In the genomic region with DNA sequence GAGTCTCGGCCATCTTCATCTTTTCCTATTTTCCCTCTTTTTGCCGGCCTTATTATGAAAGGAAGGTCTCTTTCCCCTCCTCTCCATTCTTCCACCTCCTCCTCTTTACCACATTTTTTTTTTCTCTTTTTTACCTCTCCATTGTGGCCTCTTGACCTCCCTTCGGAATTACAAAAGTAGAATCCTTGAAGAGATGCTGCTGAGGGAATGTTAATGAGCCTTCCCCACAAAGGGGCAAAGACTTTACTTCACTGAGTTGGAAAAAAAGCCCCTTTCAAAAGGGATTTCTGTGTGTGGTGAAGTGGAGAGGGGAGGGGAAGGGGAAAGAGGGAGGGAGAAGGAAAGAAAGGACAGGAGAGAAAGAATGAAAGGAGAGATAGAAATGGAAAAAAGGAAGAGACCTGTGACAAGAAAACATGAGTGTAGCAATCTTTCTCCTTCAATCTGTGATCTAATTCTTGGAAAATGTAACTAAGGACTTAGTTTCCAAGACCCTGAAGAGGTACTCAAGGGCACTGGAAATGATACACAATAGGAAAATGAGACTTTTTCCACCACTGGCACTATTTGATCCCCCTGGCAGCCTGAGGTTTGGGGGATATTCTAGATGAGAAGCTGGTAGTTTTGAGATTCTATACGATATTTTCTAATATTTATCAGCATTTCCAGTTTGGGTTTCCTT, we compare ENCODE assay signal across 18 mouse cellular contexts. TPM values are rescaled to one million over a fixed set of nuclear protein-coding genes. Genes with fewer than 3 reads are reported as not detected.
DNase-seq lines count a peak whose midpoint lies in the region; ATAC-seq and TF ChIP-seq lines count a peak whose summit lies in the region.
"Had no signal": no experiment of that assay in that cellular context is flagged by ENCODE, and none has a peak within 500 bp of the region (broad histone marks: within the 10 kb centered on the region; RNA-seq: fewer than 3 reads in every experiment).

No protein-coding gene starts in this region.

- H3K9ac ChIP-seq in forebrain, postnatal 0 days, result no peak overlapping the region
- no peak overlapping the region; the same call in 1 of the 2 replicates for H3K9ac ChIP-seq in forebrain, embryonic 13.5 days

- H3K4me1 ChIP-seq in forebrain, embryonic 10.5 days, result peaks cover 60% of the 10 kb centered on the region
- H3K4me1 ChIP-seq in forebrain, postnatal 0 days (ENCODE audit: insufficient read depth), result no peaks in the 10 kb centered on the region; the same call in 1 of the 2 replicates
- peaks cover 48% of the 10 kb centered on the region for H3K4me1 ChIP-seq in forebrain, embryonic 13.5 days
- H3K4me1 ChIP-seq in midbrain, embryonic 10.5 days, result peaks cover 59% of the 10 kb centered on the region

- intact Hi-C loops in left cerebral cortex, postnatal 4 days (cut with DNase I), result no loop called here

- TF ChIP-seq CTCF in forebrain, postnatal 0 days (IDR thresholded peaks at IDR 0.05; ENCODE audit: low read depth), result no peak

- H3K36me3 ChIP-seq in forebrain, embryonic 10.5 days (replicated peaks), result no peaks in the 10 kb centered on the region
- no peaks in the 10 kb centered on the region for H3K36me3 ChIP-seq in forebrain, postnatal 0 days (ENCODE audit: insufficient read depth)
- no peaks in the 10 kb centered on the region for H3K36me3 ChIP-seq in forebrain, embryonic 13.5 days (ENCODE audit: poor library complexity, severe bottlenecking)
- H3K36me3 ChIP-seq in midbrain, embryonic 10.5 days, result no peaks in the 10 kb centered on the region

- peak overlapping the region; percentile 31 for H3K4me3 ChIP-seq in forebrain, embryonic 10.5 days
- no peak overlapping the region for H3K4me3 ChIP-seq in forebrain, postnatal 0 days (ENCODE audit: low read depth, low read length)
- no peak overlapping the region for H3K4me3 ChIP-seq in forebrain, embryonic 13.5 days
- H3K4me3 ChIP-seq in midbrain, embryonic 10.5 days, result peak overlapping the region; percentile 28

- no peak overlapping the region for H3K4me2 ChIP-seq in forebrain, postnatal 0 days (ENCODE audit: low read depth)
- H3K4me2 ChIP-seq in forebrain, embryonic 13.5 days, result peak overlapping the region; percentile 32

- H3K27ac ChIP-seq in forebrain, embryonic 10.5 days, result peak overlapping the region; percentile 97
- H3K27ac ChIP-seq in forebrain, postnatal 0 days (ENCODE audit: low read depth, low read length), result no peak overlapping the region
- H3K27ac ChIP-seq in forebrain, embryonic 13.5 days, result peak overlapping the region; percentile 65
- peak overlapping the region; percentile 97 for H3K27ac ChIP-seq in midbrain, embryonic 10.5 days (replicated peaks)

- H3K9me3 ChIP-seq in forebrain, embryonic 10.5 days, result no peaks in the 10 kb centered on the region
- no peaks in the 10 kb centered on the region for H3K9me3 ChIP-seq in forebrain, postnatal 0 days (ENCODE audit: low read length)
- H3K9me3 ChIP-seq in forebrain, embryonic 13.5 days (replicated peaks), result no peaks in the 10 kb centered on the region
- no peaks in the 10 kb centered on the region for H3K9me3 ChIP-seq in midbrain, embryonic 10.5 days (replicated peaks)

- no peak for DNase-seq in forebrain, embryonic 10.5 days (ENCODE audit: extremely low spot score, low spot score)
- DNase-seq in forebrain, postnatal 0 days, result no peak
- no peak for DNase-seq in midbrain, embryonic 10.5 days (ENCODE audit: low spot score)
- peak; percentile 33 for DNase-seq in retina, embryonic 14.5 days (ENCODE audit: low spot score)
- no peak for DNase-seq in gastrocnemius, postnatal 25 days
- DNase-seq in right cerebral cortex, postnatal 10 days (ENCODE audit: low spot score in 2 of 2), result no peak
- DNase-seq in left cerebral cortex, postnatal 4 days, result no peak
- DNase-seq: adrenal gland, postnatal 36 days; cerebellum, adult 11 months; heart, postnatal 14 days; kidney, adult 11 months; kidney, postnatal 4 days had no signal

- peaks cover 4% of the 10 kb centered on the region for H3K27me3 ChIP-seq in forebrain, embryonic 10.5 days (ENCODE audit: poor library complexity, severe bottlenecking)
- H3K27me3 ChIP-seq in forebrain, postnatal 0 days (ENCODE audit: insufficient read depth, low read length), result peaks cover 9% of the 10 kb centered on the region; the same call in 1 of the 2 replicates
- no peaks in the 10 kb centered on the region for H3K27me3 ChIP-seq in forebrain, embryonic 13.5 days
- H3K27me3 ChIP-seq in midbrain, embryonic 10.5 days (ENCODE audit: low read depth, poor library complexity, severe bottlenecking), result no peaks in the 10 kb centered on the region

- 6% methylated on average over 4 of the region's 4 CpGs for WGBS in forebrain, embryonic 10.5 days
- WGBS in forebrain, postnatal 0 days, result 8% methylated on average over 4 of the region's 4 CpGs
- WGBS in forebrain, embryonic 13.5 days, result 4% methylated on average over 4 of the region's 4 CpGs
- WGBS in midbrain, embryonic 10.5 days, result 5% methylated on average over 4 of the region's 4 CpGs

- ATAC-seq in forebrain, postnatal 0 days, result no peak
- ATAC-seq in forebrain, embryonic 13.5 days, result no peak

RNA-seq across cellular contexts. Expression of a gene that starts 2.6 kb away (rescaled TPM):
- 73.2 and 82.1 TPM in 2 replicates for polyA plus RNA-seq in forebrain, embryonic 10.5 days (2016; fragmentation: Nextera tagmentation; extraction: Ambion mirVana)
- total RNA-seq in forebrain, postnatal 0 days (2014; rRNA removed), result 51.2 and 71.7 TPM in 2 replicates
- polyA plus RNA-seq in forebrain, postnatal 0 days (2015; fragmentation: Nextera tagmentation; extraction: Ambion mirVana), result 23.0 and 29.2 TPM in 2 replicates
- 38.2 and 47.4 TPM in 2 replicates for polyA plus RNA-seq in forebrain, embryonic 13.5 days (2015; fragmentation: Nextera tagmentation; extraction: Ambion mirVana)
- 82.4 and 90.2 TPM in 2 replicates for polyA plus RNA-seq in midbrain, embryonic 10.5 days (2016; fragmentation: Nextera tagmentation; extraction: Ambion mirVana)
- 1 to 10 TPM in 1 of 2 experiments, under 1 TPM in 1; 0.87 to 1.1 TPM for total RNA-seq in gastrocnemius, postnatal 25 days (2021)
- total RNA-seq in left cerebral cortex, postnatal 4 days (2021), result 10 to 100 TPM; 45.9 to 48.7 TPM

RNA-seq across cellular contexts. Expression of a gene that starts 25.0 kb away (rescaled TPM):
- polyA plus RNA-seq in forebrain, embryonic 10.5 days (2016; fragmentation: Nextera tagmentation; extraction: Ambion mirVana), result not detected in 2 replicates
- not detected in 2 replicates for total RNA-seq in forebrain, postnatal 0 days (2014; rRNA removed)
- polyA plus RNA-seq in forebrain, postnatal 0 days (2015; fragmentation: Nextera tagmentation; extraction: Ambion mirVana), result not detected in 2 replicates
- polyA plus RNA-seq in forebrain, embryonic 13.5 days (2015; fragmentation: Nextera tagmentation; extraction: Ambion mirVana), result not detected in 2 replicates
- polyA plus RNA-seq in midbrain, embryonic 10.5 days (2016; fragmentation: Nextera tagmentation; extraction: Ambion mirVana), result not detected in 2 replicates
- total RNA-seq in gastrocnemius, postnatal 25 days (2021), result not detected
- not detected for total RNA-seq in left cerebral cortex, postnatal 4 days (2021)
- total RNA-seq: adrenal gland, postnatal 36 days; granulocyte monocyte progenitor cell, adult 5-6 weeks; heart, postnatal 14 days; left cerebral cortex, adult 8-10 months; liver, adult 2 months had no signal
- polyA plus RNA-seq: liver, adult 2 months; lung, embryonic 16.5 days; spleen, adult 2 months had no signal

RNA-seq across cellular contexts. Expression of a gene that starts 26.3 kb away (rescaled TPM):
- polyA plus RNA-seq in forebrain, embryonic 10.5 days (2016; fragmentation: Nextera tagmentation; extraction: Ambion mirVana), result 64.4 and 69.9 TPM in 2 replicates
- 22.7 and 25.6 TPM in 2 replicates for total RNA-seq in forebrain, postnatal 0 days (2014; rRNA removed)
- polyA plus RNA-seq in forebrain, postnatal 0 days (2015; fragmentation: Nextera tagmentation; extraction: Ambion mirVana), result 16.9 and 24.0 TPM in 2 replicates
- 55.3 and 55.6 TPM in 2 replicates for polyA plus RNA-seq in forebrain, embryonic 13.5 days (2015; fragmentation: Nextera tagmentation; extraction: Ambion mirVana)
- polyA plus RNA-seq in midbrain, embryonic 10.5 days (2016; fragmentation: Nextera tagmentation; extraction: Ambion mirVana), result 60.5 and 63.8 TPM in 2 replicates
- total RNA-seq in gastrocnemius, postnatal 25 days (2021), result 10 to 100 TPM; 13.7 to 14.0 TPM
- total RNA-seq in left cerebral cortex, postnatal 4 days (2021), result 10 to 100 TPM; 39.2 to 47.4 TPM

RNA-seq across cellular contexts. Expression of a gene that starts 47.8 kb away (rescaled TPM):
- 0.15 TPM in 1 of 2 replicates, not detected in the other for polyA plus RNA-seq in forebrain, embryonic 10.5 days (2016; fragmentation: Nextera tagmentation; extraction: Ambion mirVana)
- total RNA-seq in forebrain, postnatal 0 days (2014; rRNA removed), result not detected in 2 replicates
- polyA plus RNA-seq in forebrain, postnatal 0 days (2015; fragmentation: Nextera tagmentation; extraction: Ambion mirVana), result not detected in 2 replicates
- not detected in 2 replicates for polyA plus RNA-seq in forebrain, embryonic 13.5 days (2015; fragmentation: Nextera tagmentation; extraction: Ambion mirVana)
- polyA plus RNA-seq in midbrain, embryonic 10.5 days (2016; fragmentation: Nextera tagmentation; extraction: Ambion mirVana), result not detected in 2 replicates
- not detected for total RNA-seq in gastrocnemius, postnatal 25 days (2021)
- total RNA-seq in left cerebral cortex, postnatal 4 days (2021), result not detected
- total RNA-seq: adrenal gland, postnatal 36 days; granulocyte monocyte progenitor cell, adult 5-6 weeks; heart, postnatal 14 days; left cerebral cortex, adult 8-10 months; liver, adult 2 months had no signal
- polyA plus RNA-seq: liver, adult 2 months; lung, embryonic 16.5 days; spleen, adult 2 months had no signal

RNA-seq across cellular contexts. Expression of a gene that starts 51.9 kb away (rescaled TPM):
- 22.5 and 24.0 TPM in 2 replicates for polyA plus RNA-seq in forebrain, embryonic 10.5 days (2016; fragmentation: Nextera tagmentation; extraction: Ambion mirVana)
- total RNA-seq in forebrain, postnatal 0 days (2014; rRNA removed), result 43.3 and 55.0 TPM in 2 replicates
- polyA plus RNA-seq in forebrain, postnatal 0 days (2015; fragmentation: Nextera tagmentation; extraction: Ambion mirVana), result 36.5 and 46.2 TPM in 2 replicates
- 33.7 and 37.6 TPM in 2 replicates for polyA plus RNA-seq in forebrain, embryonic 13.5 days (2015; fragmentation: Nextera tagmentation; extraction: Ambion mirVana)
- 27.5 and 39.0 TPM in 2 replicates for polyA plus RNA-seq in midbrain, embryonic 10.5 days (2016; fragmentation: Nextera tagmentation; extraction: Ambion mirVana)
- 1 to 10 TPM; 2.3 to 3.5 TPM for total RNA-seq in gastrocnemius, postnatal 25 days (2021)
- 10 to 100 TPM; 38.3 to 40.8 TPM for total RNA-seq in left cerebral cortex, postnatal 4 days (2021)

Comparison
In these comparisons a context has a peak if more than half of its experiments do, and no peak if none do; other contexts are left out.
1. H3K4me3 ChIP-seq: peak in forebrain, embryonic 10.5 days (single experiment) and midbrain, embryonic 10.5 days (single experiment); none in forebrain, postnatal 0 days (single experiment) and forebrain, embryonic 13.5 days (single experiment).